Mouse (Mus musculus) ZHBTc4 (cell line): Measurements from ENCODE around the gene Src.

ENCODE experiments used
- DNase-seq: peaks from one replicate; pipeline ENCODE4 v3.0.0-alpha.2; 2011; ENCODE audit warnings: low read depth, low spot score

The Src gene

DNA sequence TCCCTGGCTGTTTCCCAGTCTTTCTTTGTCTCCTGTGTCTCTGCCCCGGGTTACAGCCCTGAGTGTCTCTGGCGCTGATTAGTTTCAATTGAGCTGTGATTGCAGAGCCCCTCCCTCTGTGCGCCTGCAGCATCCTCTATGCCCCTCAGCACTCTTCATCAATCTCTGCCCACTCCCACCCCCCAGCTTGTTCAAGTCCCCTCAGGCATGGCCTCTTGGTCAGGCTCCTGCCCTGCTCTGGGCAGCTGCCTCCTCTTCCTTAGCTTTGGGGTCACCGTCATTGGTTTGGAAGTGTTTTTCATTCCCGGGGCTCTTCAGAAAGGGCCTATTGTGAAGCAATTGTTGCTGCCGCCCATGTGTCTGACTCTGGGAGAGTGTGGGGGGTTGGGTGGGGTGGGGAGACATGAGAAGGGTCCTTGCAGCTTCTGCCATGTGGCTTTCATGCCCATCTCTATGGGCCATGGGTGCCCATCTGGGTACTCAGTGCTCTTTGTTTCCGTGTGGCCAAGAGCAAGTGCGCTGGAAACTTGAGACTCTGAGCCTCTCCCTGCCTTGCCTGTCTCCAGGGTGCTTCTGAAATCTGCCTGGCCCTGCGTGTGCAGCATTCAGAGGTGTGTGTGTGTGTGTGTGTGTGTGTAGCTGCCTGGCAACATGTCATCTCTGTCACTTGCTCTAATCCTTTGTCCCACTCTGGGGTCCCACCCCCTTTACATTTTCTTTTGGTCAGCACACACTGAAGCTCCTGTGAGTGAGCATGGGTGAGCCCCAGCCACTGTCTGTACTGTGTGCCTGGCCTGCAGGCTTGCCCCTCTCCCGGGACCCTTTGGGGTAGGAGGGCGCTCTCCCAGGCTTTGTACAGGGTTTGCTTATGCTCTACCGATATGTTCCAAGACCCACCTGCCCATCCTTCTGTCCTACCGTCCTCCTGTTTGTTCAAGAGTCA, 57.5 kb downstream of the Src start:
- DNase-seq, result peak; percentile 39

- DNase-seq, result no peak
These were observed 60.4 kb downstream of the Src start for GRCm38 (mm10) chr2:157478651-157479050.

DNA sequence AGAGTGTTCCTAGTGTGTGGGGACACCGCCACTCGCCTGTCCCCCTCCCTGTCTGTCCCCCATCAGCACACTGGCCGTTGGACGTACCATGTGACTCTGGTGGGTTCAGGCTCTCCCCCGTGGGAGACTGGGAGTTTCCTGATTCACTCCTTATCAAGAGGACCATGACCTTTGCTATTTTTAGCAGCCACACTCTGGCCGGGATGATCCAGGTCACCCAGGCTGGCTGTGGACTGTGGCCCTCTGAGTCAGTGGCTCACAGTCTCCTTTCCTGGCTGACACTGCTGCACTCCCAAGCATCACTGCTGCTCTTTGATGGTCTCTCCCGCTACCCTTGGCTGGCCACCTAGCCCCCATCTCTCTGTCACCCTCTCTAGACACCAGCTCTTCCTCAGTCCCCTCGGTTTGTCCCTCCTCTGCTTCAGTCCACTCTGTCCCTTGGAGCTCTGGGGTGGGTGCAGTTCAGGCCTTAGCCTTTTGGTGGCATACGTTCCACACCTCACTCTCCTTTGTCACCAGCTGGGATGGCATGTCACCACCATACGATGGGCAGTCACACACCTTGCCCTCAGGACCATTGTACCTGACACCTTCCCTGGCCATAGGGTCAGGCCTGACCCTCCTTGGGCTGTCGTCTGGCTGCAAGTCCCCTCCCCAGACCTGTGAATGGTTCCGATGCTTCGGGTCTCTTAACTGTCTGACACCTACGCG, 61.8 kb downstream of the Src start:
- no peak for DNase-seq

- no peak for DNase-seq
These were observed 64.5 kb downstream of the Src start for GRCm38 (mm10) chr2:157482729-157483128.

DNA sequence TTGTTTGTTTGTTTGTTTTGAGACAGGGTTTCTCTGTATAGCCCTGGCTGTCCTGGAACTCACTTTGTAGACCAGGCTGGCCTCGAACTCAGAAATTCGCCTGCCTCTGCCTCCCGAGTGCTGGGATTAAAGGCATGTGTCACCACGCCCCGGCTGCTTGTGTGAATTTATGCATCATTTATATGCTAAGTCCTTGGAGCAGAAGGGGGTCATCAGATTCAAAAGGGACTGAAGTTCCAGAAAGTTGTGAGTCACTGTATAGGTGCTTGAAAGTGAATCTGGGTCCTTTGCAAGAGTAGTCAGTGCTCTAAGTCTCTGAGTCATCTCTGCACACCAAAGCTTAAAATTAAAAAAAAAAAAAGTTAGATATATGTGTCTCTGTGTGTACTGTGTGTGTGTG, 68.3 kb downstream of the Src start:
- peak; percentile 51 for DNase-seq

GRCm38 (mm10) chr2:157486981-157487656, 68.9 kb downstream of the Src start:
- DNase-seq, result no peak

GRCm38 (mm10) chr2:157487733-157488175, 69.5 kb downstream of the Src start:
- no peak for DNase-seq

- no peak for DNase-seq
These were observed 75.0 kb downstream of the Src start for GRCm38 (mm10) chr2:157493240-157493639.

GRCm38 (mm10) chr2:157498529-157498928, 80.3 kb downstream of the Src start:
- no peak for DNase-seq

DNA sequence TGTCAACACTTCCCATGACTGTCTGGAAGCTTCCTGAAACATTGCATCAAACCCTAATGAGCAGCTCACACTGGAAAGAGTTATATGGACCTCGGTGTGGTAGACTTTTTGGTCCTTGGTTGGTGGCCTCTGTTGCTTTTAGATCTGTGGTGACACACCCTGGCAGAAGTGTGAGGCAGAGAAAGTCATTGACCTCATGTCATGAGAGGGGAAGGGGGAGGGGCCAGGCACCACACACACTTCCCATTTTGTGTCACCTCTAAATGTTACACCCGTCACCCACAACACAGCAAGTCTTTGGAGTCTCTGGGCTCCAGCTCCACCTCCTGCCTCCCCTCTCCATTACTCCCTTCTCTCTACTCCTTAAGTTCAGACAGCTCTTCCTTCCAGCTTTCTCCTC, 82.1 kb downstream of the Src start:
- DNase-seq, result no peak

DNA sequence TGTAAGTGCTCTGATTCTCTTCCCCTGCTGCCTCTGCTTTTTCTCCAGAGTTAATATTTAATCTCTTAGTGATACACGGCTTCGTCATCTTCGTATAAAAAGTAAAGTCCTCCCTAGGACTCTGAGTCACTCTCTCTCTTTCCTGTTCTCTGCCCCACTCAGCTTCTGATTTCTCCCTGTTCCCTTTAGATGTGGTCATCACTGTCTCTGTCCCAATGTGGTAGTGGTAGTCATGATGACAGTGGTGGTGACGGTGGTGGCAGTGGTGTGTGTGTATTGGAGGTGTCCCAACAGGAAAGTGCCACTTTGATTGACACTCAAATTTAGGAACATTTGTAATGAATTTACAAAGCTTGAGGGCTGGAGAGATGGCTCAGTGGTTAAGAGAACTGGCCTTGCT, 83.1 kb downstream of the Src start:
- DNase-seq, result no peak

DNA sequence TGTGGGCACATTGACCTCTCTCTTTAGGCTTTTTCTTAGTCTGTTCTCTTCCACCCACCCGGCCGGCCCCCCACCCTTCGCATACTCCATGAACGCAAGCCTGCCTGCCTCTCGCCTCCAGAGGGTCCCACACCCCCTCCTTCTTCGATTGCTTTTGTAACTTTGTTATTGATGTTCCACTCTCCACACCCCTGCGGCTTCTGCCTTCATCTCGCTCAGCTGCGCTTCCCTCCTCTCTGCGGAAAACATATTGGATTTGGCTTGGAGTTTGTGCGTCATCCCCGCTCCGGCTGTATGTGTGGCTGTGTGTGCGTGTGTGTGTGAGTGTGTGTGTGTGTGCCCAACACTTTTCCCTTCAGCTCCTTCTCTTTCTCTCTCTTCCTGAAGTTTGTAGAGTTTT, 88.5 kb downstream of the Src start:
- peak; percentile 23 for DNase-seq

DNA sequence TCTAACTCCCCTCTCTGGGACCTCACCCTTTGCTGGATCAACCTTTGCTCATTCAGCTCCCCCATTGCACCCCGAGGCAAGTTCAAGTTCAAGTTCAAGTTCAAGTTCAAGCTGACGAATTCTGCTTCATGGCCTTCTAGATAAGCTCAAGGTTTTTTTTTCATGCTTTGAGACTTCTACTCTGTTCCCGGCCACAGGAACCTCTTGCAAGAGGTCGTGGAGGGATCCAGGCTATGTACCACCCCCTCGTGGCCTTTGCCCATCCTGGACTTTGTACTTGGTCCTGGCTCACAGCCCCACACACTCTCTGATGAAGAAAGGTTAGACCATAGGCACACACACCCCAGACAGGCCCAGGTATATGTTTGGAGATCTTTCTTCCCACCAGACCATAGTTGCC, 90.9 kb downstream of the Src start:
- no peak for DNase-seq

GRCm38 (mm10) chr2:157510031-157510430, 91.8 kb downstream of the Src start:
- no peak for DNase-seq

- DNase-seq, result no peak
These were observed 94.6 kb downstream of the Src start for GRCm38 (mm10) chr2:157512859-157513258.

DNA sequence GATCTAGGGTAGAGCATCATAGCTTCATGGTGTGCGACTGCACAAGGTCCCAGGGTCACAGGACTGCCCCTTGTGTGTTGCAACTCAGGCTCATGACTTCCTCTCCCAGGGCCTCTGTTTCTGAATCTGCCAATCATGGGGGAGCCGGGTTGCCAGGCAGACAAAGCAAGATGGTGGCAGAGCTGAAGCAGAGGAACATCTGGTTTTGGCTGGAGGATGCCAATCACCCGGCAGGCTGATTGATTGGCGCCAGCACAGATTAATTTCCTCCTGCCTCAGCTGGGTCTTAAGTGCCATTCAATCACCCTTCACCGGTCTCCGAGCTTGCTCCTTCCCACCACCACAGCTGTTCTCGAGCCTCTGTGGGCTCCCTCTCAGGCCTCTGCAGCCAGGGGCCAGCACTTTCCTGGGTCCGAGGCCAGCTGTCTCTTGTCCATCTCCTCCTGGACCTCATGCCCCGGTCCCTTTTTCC, 95.5 kb downstream of the Src start:
- DNase-seq, result no peak

DNA sequence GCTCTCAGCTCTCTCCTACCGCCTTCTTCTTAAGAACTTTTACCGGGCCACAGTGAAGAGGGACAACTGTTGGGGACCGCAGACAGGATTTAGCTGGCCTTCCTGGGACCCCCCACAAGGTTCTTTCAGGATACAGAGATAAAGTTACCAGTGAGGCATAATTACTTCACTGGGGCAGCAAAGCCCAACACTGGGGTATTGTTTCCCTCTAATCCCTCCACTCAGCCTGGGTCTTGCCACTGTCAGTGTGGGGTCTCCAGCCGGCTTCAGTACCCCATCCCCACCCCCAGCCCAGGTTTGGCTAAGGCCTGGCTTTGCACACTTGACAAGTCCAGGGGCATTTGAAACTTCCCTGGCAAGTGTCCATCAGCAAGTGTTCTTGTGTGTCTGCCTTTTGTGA, 96.1 kb downstream of the Src start:
- no peak for DNase-seq

- DNase-seq, result no peak
These were observed 99.3 kb downstream of the Src start for GRCm38 (mm10) chr2:157517526-157517925.

DNA sequence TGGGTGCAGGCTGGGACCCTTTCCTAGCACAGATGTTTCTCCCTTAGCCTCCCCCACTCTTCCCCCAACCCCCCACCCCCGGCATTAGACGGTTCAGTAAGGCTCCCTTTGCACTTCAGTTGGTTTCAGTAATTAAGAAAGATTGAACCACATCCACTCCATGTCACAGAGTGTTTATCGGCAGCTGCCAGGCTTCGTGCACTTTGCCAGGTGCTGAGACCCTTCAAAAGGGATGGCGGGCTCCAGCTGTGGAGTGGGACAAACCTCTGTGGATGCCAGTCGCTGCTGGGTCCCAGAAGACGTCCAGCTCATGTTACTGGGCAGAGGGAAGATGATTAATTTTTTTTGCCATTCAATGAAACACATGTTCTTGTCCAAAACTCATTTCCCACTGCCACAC, 100.2 kb downstream of the Src start:
- DNase-seq, result no peak

DNA sequence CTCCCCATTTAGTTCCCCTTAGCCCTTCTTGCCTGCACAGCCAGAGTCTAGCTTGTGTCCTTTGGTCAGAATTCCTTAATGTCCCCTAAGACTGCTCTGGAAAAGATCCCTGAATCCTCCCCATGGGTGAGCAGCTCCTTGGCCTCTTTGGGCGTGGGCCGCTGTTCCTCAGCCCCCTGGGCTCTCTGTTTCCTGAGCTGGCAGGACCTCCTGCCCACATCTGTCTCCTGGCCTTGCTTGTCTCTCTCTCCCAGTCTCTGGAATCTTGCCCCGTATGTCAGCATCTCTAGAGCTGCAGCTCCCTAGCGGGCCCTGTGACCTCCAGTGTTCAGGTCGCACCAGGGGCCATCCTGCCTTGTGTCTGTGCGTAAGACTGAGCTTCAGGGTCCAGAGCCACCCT, 101.2 kb downstream of the Src start:
- no peak for DNase-seq

GRCm38 (mm10) chr2:157520496-157520895, 102.3 kb downstream of the Src start:
- peak; percentile 55 for DNase-seq
